ENCODE assay signal across 33 mouse cellular contexts in genomic region chr11:94126701-94127100, GRCm38 (mm10).
DNase-seq lines count a peak whose midpoint lies in the region; ATAC-seq and TF ChIP-seq lines count a peak whose summit lies in the region.
"Had no signal": no experiment of that assay in that cellular context is flagged by ENCODE, and none has a peak within 500 bp of the region (broad histone marks: within the 10 kb centered on the region; RNA-seq: fewer than 3 reads in every experiment).

No protein-coding gene starts in this region.

- no peak overlapping the region for H3K4me2 ChIP-seq in forebrain, embryonic 16.5 days (ENCODE audit: low read length)
- H3K4me2 ChIP-seq in forebrain, embryonic 12.5 days, result no peak overlapping the region
- H3K4me2 ChIP-seq: forebrain, embryonic 13.5 days; heart, embryonic 15.5 days; hindbrain, embryonic 13.5 days; kidney, embryonic 15.5 days; limb, embryonic 13.5 days; liver, embryonic 11.5 days; lung, embryonic 15.5 days; neural tube, embryonic 13.5 days had no signal

- H3K9ac ChIP-seq in forebrain, embryonic 16.5 days (replicated peaks; ENCODE audit: low read depth, low read length), result no peak overlapping the region
- H3K9ac ChIP-seq in forebrain, embryonic 12.5 days, result no peak overlapping the region
- H3K9ac ChIP-seq: forebrain, embryonic 13.5 days; heart, embryonic 15.5 days; hindbrain, embryonic 13.5 days; kidney, embryonic 15.5 days; limb, embryonic 13.5 days; lung, embryonic 15.5 days; neural tube, embryonic 13.5 days had no signal

- TF ChIP-seq POLR2A in kidney, adult 2 months (IDR thresholded peaks at IDR 0.05; ENCODE audit: low read depth, low read length), result no peak
- no peak for TF ChIP-seq POLR2A in olfactory bulb, adult 2 months (IDR thresholded peaks at IDR 0.05; ENCODE audit: insufficient read depth, low read depth, low read length)

- H3K36me3 ChIP-seq in forebrain, embryonic 16.5 days (ENCODE audit: control insufficient read depth, insufficient read depth), result peaks cover 17% of the 10 kb centered on the region
- peaks cover 40% of the 10 kb centered on the region for H3K36me3 ChIP-seq in forebrain, embryonic 12.5 days (replicated peaks)
- H3K36me3 ChIP-seq in kidney, adult 2 months (ENCODE audit: control insufficient read depth, insufficient read depth, low read length), result no peaks in the 10 kb centered on the region; the same call in 1 of the 2 replicates

- peaks cover 7% of the 10 kb centered on the region; the same call in 1 of the 2 replicates for H3K4me1 ChIP-seq in forebrain, embryonic 16.5 days (replicated peaks; ENCODE audit: control insufficient read depth, insufficient read depth, low read length)
- H3K4me1 ChIP-seq in forebrain, embryonic 12.5 days, result peaks cover 6% of the 10 kb centered on the region; the same call in 1 of the 2 replicates
- H3K4me1 ChIP-seq in kidney, adult 2 months (ENCODE audit: control insufficient read depth, insufficient read depth, low read length), result peaks cover 13% of the 10 kb centered on the region; the same call in 1 of the 2 replicates
- H3K4me1 ChIP-seq in olfactory bulb, adult 2 months (ENCODE audit: control insufficient read depth, insufficient read depth, low read length), result peaks cover 6% of the 10 kb centered on the region
- H3K4me1 ChIP-seq: kidney, embryonic 15.5 days; limb, embryonic 13.5 days; lung, embryonic 15.5 days had no signal

- H3K4me3 ChIP-seq in forebrain, embryonic 16.5 days (replicated peaks; ENCODE audit: low read length), result no peak overlapping the region
- no peak overlapping the region for H3K4me3 ChIP-seq in forebrain, embryonic 12.5 days (replicated peaks)
- H3K4me3 ChIP-seq in kidney, adult 2 months (ENCODE audit: insufficient read depth, low read depth, low read length), result no peak overlapping the region
- no peak overlapping the region for H3K4me3 ChIP-seq in olfactory bulb, adult 2 months (ENCODE audit: insufficient read depth, low read depth, low read length)
- H3K4me3 ChIP-seq: erythroblast, embryonic 14.5 days; forebrain, embryonic 13.5 days; heart, embryonic 15.5 days; hindbrain, embryonic 13.5 days; kidney, embryonic 15.5 days; left cerebral cortex, adult 2 months; limb, embryonic 13.5 days; lung, embryonic 15.5 days; midbrain, embryonic 10.5 days; myocyte; neural tube, embryonic 13.5 days had no signal

- H3K27ac ChIP-seq in forebrain, embryonic 16.5 days (ENCODE audit: low read length), result no peak overlapping the region
- no peak overlapping the region for H3K27ac ChIP-seq in forebrain, embryonic 12.5 days
- H3K27ac ChIP-seq in kidney, adult 2 months (ENCODE audit: insufficient read depth, low read depth, low read length), result no peak overlapping the region
- H3K27ac ChIP-seq in olfactory bulb, adult 2 months (ENCODE audit: insufficient read depth, low read depth, low read length), result peak overlapping the region; percentile 16; the same call in 1 of the 2 replicates
- H3K27ac ChIP-seq: forebrain, embryonic 13.5 days; heart, embryonic 15.5 days; hindbrain, embryonic 13.5 days; kidney, embryonic 15.5 days; left cerebral cortex, adult 2 months; limb, embryonic 13.5 days; lung, embryonic 15.5 days; midbrain, embryonic 10.5 days; neural tube, embryonic 13.5 days had no signal

- no peak for ATAC-seq in cerebellum, adult (ENCODE audit: insufficient number of reproducible peaks, low FRiP score, low TSS enrichment)
- 0 out of 2 replicates have a peak, but pooled peaks have one; percentile 34 for ATAC-seq in forebrain, embryonic 16.5 days
- ATAC-seq in forebrain, embryonic 12.5 days (ENCODE audit: low FRiP score), result no peak
- ATAC-seq: forebrain, embryonic 13.5 days; intestine, postnatal 0 days; midbrain, embryonic 16.5 days had no signal

- 96% methylated on average over 9 of the region's 9 CpGs for WGBS in forebrain, embryonic 16.5 days
- WGBS in forebrain, embryonic 12.5 days, result 94% methylated on average over 9 of the region's 9 CpGs
- WGBS in kidney, adult 2 months, result 86% methylated on average over 9 of the region's 9 CpGs
- WGBS in olfactory bulb, adult 2 months, result 93% methylated on average over 9 of the region's 9 CpGs

- peak; percentile 44 for DNase-seq in cerebellum, adult 11-12 months
- DNase-seq in kidney, adult 11 months, result peak; percentile 5
- DNase-seq in kidney, adult 2 months, result no peak
- DNase-seq in adrenal gland, adult 18-20 months (ENCODE audit: low spot score in 2 of 2), result no peak
- DNase-seq: adrenal gland, postnatal 10 days; gastrocnemius, postnatal 25 days; heart, adult 18-20 months; heart, postnatal 36 days; kidney, postnatal 25 days; retina, postnatal 1 day; spleen, adult 18-20 months; thymus, adult 18-20 months; thymus, postnatal 25 days had no signal

- H3K9me3 ChIP-seq in forebrain, embryonic 16.5 days (ENCODE audit: control insufficient read depth, low read length), result no peaks in the 10 kb centered on the region
- H3K9me3 ChIP-seq in forebrain, embryonic 12.5 days, result no peaks in the 10 kb centered on the region
- H3K9me3 ChIP-seq: forebrain, embryonic 13.5 days; G1E; heart, embryonic 15.5 days; hindbrain, embryonic 13.5 days; kidney, embryonic 15.5 days; limb, embryonic 13.5 days; lung, embryonic 15.5 days; midbrain, embryonic 10.5 days; neural tube, embryonic 13.5 days had no signal

- H3K27me3 ChIP-seq in forebrain, embryonic 16.5 days (replicated peaks; ENCODE audit: control insufficient read depth, insufficient read depth, low read length), result no peaks in the 10 kb centered on the region
- H3K27me3 ChIP-seq in forebrain, embryonic 12.5 days, result no peaks in the 10 kb centered on the region
- H3K27me3 ChIP-seq in kidney, adult 2 months (replicated peaks; ENCODE audit: control insufficient read depth, insufficient read depth, low read length), result no peaks in the 10 kb centered on the region
- H3K27me3 ChIP-seq: CH12.LX; forebrain, embryonic 13.5 days; heart, embryonic 15.5 days; hindbrain, embryonic 13.5 days; kidney, embryonic 15.5 days; limb, embryonic 13.5 days; lung, embryonic 15.5 days; neural tube, embryonic 13.5 days had no signal

- TF ChIP-seq CTCF in kidney, adult 2 months (conservative IDR thresholded peaks at IDR 0.05; ENCODE audit: insufficient read depth, insufficient read length, low read depth, low read length), result no peak
- TF ChIP-seq CTCF in olfactory bulb, adult 2 months (IDR thresholded peaks at IDR 0.05; ENCODE audit: insufficient read depth, low read depth, low read length), result no peak

Comparison
In these comparisons a context has a peak if more than half of its experiments do, and no peak if none do; other contexts are left out.
1. DNase-seq: peak in cerebellum, adult 11-12 months (single experiment) and kidney, adult 11 months (single experiment); none in kidney, adult 2 months (single experiment) and adrenal gland, adult 18-20 months (0 of 2).